12 mouse cellular contexts compared by ENCODE assay signal in genomic region chr16:17753001-17753400, GRCm38 (mm10). TPM values are rescaled to one million over a fixed set of nuclear protein-coding genes. Genes with fewer than 3 reads are reported as not detected.
A peak's percentile ranks its signal among the peaks of the same experiment; 100 is the strongest.
DNase-seq lines count a peak whose midpoint lies in the region; ATAC-seq and TF ChIP-seq lines count a peak whose summit lies in the region.
"Had no signal": no experiment of that assay in that cellular context is flagged by ENCODE, and none has a peak within 500 bp of the region (broad histone marks: within the 10 kb centered on the region; RNA-seq: fewer than 3 reads in every experiment).

No protein-coding gene starts in this region.

- ATAC-seq in heart, embryonic 15.5 days (replicated peaks; ENCODE audit: insufficient number of reproducible peaks, insufficient read depth, low FRiP score, low read depth): peak; percentile 74; the same call in 1 of the 2 replicates
- ATAC-seq in lung, embryonic 16.5 days (ENCODE audit: low read depth): peak; percentile 79
- peak; percentile 91 for ATAC-seq in embryonic facial prominence, embryonic 14.5 days (ENCODE audit: low read depth)
- peak; percentile 78; the same call in 1 of the 2 replicates for ATAC-seq in stomach, embryonic 14.5 days (ENCODE audit: insufficient number of reproducible peaks, insufficient read depth, low FRiP score, low read depth)

- H3K4me3 ChIP-seq in heart, embryonic 15.5 days: no peak overlapping the region
- H3K4me3 ChIP-seq in lung, embryonic 16.5 days (ENCODE audit: low read length): no peak overlapping the region
- no peak overlapping the region for H3K4me3 ChIP-seq in embryonic facial prominence, embryonic 14.5 days (ENCODE audit: low read depth, low read length)
- H3K4me3 ChIP-seq in stomach, embryonic 14.5 days (ENCODE audit: low read depth, low read length): no peak overlapping the region
- H3K4me3 ChIP-seq in cerebellum, adult 2 months (replicated peaks; ENCODE audit: insufficient read depth, low read depth, low read length): no peak overlapping the region
- H3K4me3 ChIP-seq: limb, embryonic 15.5 days had no signal

- intact Hi-C loops in heart, postnatal 36 days (cut with DNase I): no loop called here

- H3K9me3 ChIP-seq in heart, embryonic 15.5 days (replicated peaks): no peaks in the 10 kb centered on the region
- no peaks in the 10 kb centered on the region for H3K9me3 ChIP-seq in lung, embryonic 16.5 days (ENCODE audit: control insufficient read depth, low read length)
- H3K9me3 ChIP-seq in embryonic facial prominence, embryonic 14.5 days (ENCODE audit: control insufficient read depth, low read length): no peaks in the 10 kb centered on the region
- no peaks in the 10 kb centered on the region for H3K9me3 ChIP-seq in stomach, embryonic 14.5 days (ENCODE audit: control insufficient read depth, low read depth, low read length)
- H3K9me3 ChIP-seq: limb, embryonic 15.5 days had no signal

- H3K36me3 ChIP-seq in heart, embryonic 15.5 days: no peaks in the 10 kb centered on the region
- H3K36me3 ChIP-seq in lung, embryonic 16.5 days (ENCODE audit: control insufficient read depth, insufficient read depth, low read length): no peaks in the 10 kb centered on the region
- no peaks in the 10 kb centered on the region for H3K36me3 ChIP-seq in embryonic facial prominence, embryonic 14.5 days (ENCODE audit: control insufficient read depth, insufficient read depth, low read length)
- H3K36me3 ChIP-seq in stomach, embryonic 14.5 days (ENCODE audit: control insufficient read depth, insufficient read depth, low read length): no peaks in the 10 kb centered on the region
- H3K36me3 ChIP-seq: limb, embryonic 15.5 days had no signal

- H3K4me2 ChIP-seq in heart, embryonic 15.5 days: no peak overlapping the region
- no peak overlapping the region for H3K4me2 ChIP-seq in lung, embryonic 16.5 days (ENCODE audit: low read depth, low read length)
- H3K4me2 ChIP-seq in embryonic facial prominence, embryonic 14.5 days (ENCODE audit: low read depth, low read length): no peak overlapping the region
- H3K4me2 ChIP-seq in stomach, embryonic 14.5 days (replicated peaks; ENCODE audit: low read depth, low read length): no peak overlapping the region
- H3K4me2 ChIP-seq: hindbrain, embryonic 14.5 days; limb, embryonic 15.5 days had no signal

- TF ChIP-seq CTCF in cerebellum, adult 2 months (IDR thresholded peaks at IDR 0.05; ENCODE audit: borderline replicate concordance, insufficient read depth, low read depth, low read length): no peak

- H3K27me3 ChIP-seq in heart, embryonic 15.5 days: no peaks in the 10 kb centered on the region
- H3K27me3 ChIP-seq in lung, embryonic 16.5 days (ENCODE audit: control insufficient read depth, insufficient read depth, low read depth, low read length): no peaks in the 10 kb centered on the region
- no peaks in the 10 kb centered on the region for H3K27me3 ChIP-seq in embryonic facial prominence, embryonic 14.5 days (replicated peaks; ENCODE audit: control insufficient read depth, insufficient read depth, low read length)
- no peaks in the 10 kb centered on the region for H3K27me3 ChIP-seq in stomach, embryonic 14.5 days (ENCODE audit: control insufficient read depth, insufficient read depth, low read length)
- no peaks in the 10 kb centered on the region for H3K27me3 ChIP-seq in cerebellum, adult 2 months (ENCODE audit: control insufficient read depth, insufficient read depth, low read length)
- H3K27me3 ChIP-seq: limb, embryonic 15.5 days had no signal

- no peak for DNase-seq in heart, postnatal 36 days
- no peak for DNase-seq in lung, postnatal 14 days
- peak; percentile 88 for DNase-seq in embryonic facial prominence, embryonic 14.5 days (ENCODE audit: low spot score)
- no peak for DNase-seq in cerebellum, adult 2 months
- DNase-seq in left cerebral cortex, adult 11 months (ENCODE audit: low spot score): no peak
- DNase-seq: thymus, postnatal 25 days had no signal

- no peak for TF ChIP-seq POLR2A in cerebellum, adult 2 months (IDR thresholded peaks at IDR 0.05; ENCODE audit: borderline replicate concordance, insufficient read depth, low read length)

- 8% methylated on average over 3 of the region's 3 CpGs for WGBS in heart, embryonic 15.5 days
- 13% methylated on average over 3 of the region's 3 CpGs for WGBS in lung, embryonic 16.5 days
- 17% methylated on average over 3 of the region's 3 CpGs for WGBS in embryonic facial prominence, embryonic 14.5 days
- WGBS in stomach, embryonic 14.5 days: 10% methylated on average over 3 of the region's 3 CpGs
- 33% methylated on average over 3 of the region's 3 CpGs for WGBS in cerebellum, adult 2 months

- H3K27ac ChIP-seq in heart, embryonic 15.5 days: peak overlapping the region; percentile 66
- peak overlapping the region; percentile 55 for H3K27ac ChIP-seq in lung, embryonic 16.5 days (ENCODE audit: low read length)
- H3K27ac ChIP-seq in embryonic facial prominence, embryonic 14.5 days (replicated peaks; ENCODE audit: low read depth, low read length): peak overlapping the region; percentile 56
- peak overlapping the region; percentile 77 for H3K27ac ChIP-seq in stomach, embryonic 14.5 days (ENCODE audit: low read length)
- no peak overlapping the region for H3K27ac ChIP-seq in cerebellum, adult 2 months (ENCODE audit: insufficient read depth, low read length)
- H3K27ac ChIP-seq: hindbrain, embryonic 14.5 days had no signal

- H3K4me1 ChIP-seq in heart, embryonic 15.5 days (replicated peaks): peaks cover 8% of the 10 kb centered on the region
- H3K4me1 ChIP-seq in lung, embryonic 16.5 days (replicated peaks; ENCODE audit: control insufficient read depth, insufficient read depth, low read length): peaks cover 4% of the 10 kb centered on the region; the same call in 1 of the 2 replicates
- H3K4me1 ChIP-seq in embryonic facial prominence, embryonic 14.5 days (ENCODE audit: control insufficient read depth, insufficient read depth, low read length): no peaks in the 10 kb centered on the region
- H3K4me1 ChIP-seq in stomach, embryonic 14.5 days (ENCODE audit: control insufficient read depth, insufficient read depth, low read length): peaks cover 6% of the 10 kb centered on the region; the same call in 1 of the 2 replicates
- no peaks in the 10 kb centered on the region for H3K4me1 ChIP-seq in cerebellum, adult 2 months (ENCODE audit: control insufficient read depth, insufficient read depth, low read length)

- no peak overlapping the region for H3K9ac ChIP-seq in heart, embryonic 15.5 days
- H3K9ac ChIP-seq in lung, embryonic 16.5 days (ENCODE audit: low read length): no peak overlapping the region
- no peak overlapping the region for H3K9ac ChIP-seq in embryonic facial prominence, embryonic 14.5 days (ENCODE audit: low read depth, low read length)
- no peak overlapping the region for H3K9ac ChIP-seq in stomach, embryonic 14.5 days (replicated peaks; ENCODE audit: low read depth, low read length)
- H3K9ac ChIP-seq: hindbrain, embryonic 14.5 days; limb, embryonic 15.5 days had no signal

RNA-seq across cellular contexts. Expression of gene Klhl22, which starts 6.4 kb away (rescaled TPM):
- polyA plus RNA-seq in heart, embryonic 15.5 days (2015; fragmentation: Nextera tagmentation; extraction: Ambion mirVana): 33.0 and 45.7 TPM in 2 replicates
- total RNA-seq in heart, postnatal 36 days (2021): 10 to 100 TPM; 17.2 to 20.2 TPM
- polyA plus RNA-seq in lung, embryonic 16.5 days (2015; fragmentation: Nextera tagmentation; extraction: Ambion mirVana): 59.0 and 62.8 TPM in 2 replicates
- polyA plus RNA-seq in embryonic facial prominence, embryonic 14.5 days (2014; fragmentation: Nextera tagmentation; extraction: Ambion mirVana): 77.1 and 90.9 TPM in 2 replicates
- 69.8 and 76.6 TPM in 2 replicates for polyA plus RNA-seq in stomach, embryonic 14.5 days (2014; fragmentation: Nextera tagmentation; extraction: Ambion mirVana)
- 101 and 106 TPM in 2 replicates for polyA plus RNA-seq in cerebellum, adult 2 months (2012; rRNA removed)
- total RNA-seq: CH12.LX had no signal

RNA-seq across cellular contexts. Expression of gene Med15, which starts 20.3 kb away (rescaled TPM):
- 25.6 and 37.2 TPM in 2 replicates for polyA plus RNA-seq in heart, embryonic 15.5 days (2015; fragmentation: Nextera tagmentation; extraction: Ambion mirVana)
- total RNA-seq in heart, postnatal 36 days (2021): 10 to 100 TPM; 26.2 to 26.6 TPM
- 46.0 and 47.1 TPM in 2 replicates for polyA plus RNA-seq in lung, embryonic 16.5 days (2015; fragmentation: Nextera tagmentation; extraction: Ambion mirVana)
- polyA plus RNA-seq in embryonic facial prominence, embryonic 14.5 days (2014; fragmentation: Nextera tagmentation; extraction: Ambion mirVana): 35.2 and 36.1 TPM in 2 replicates
- polyA plus RNA-seq in stomach, embryonic 14.5 days (2014; fragmentation: Nextera tagmentation; extraction: Ambion mirVana): 45.8 and 47.5 TPM in 2 replicates
- polyA plus RNA-seq in cerebellum, adult 2 months (2012; rRNA removed): 73.1 and 78.7 TPM in 2 replicates

RNA-seq across cellular contexts. Expression of gene Scarf2, which starts 44.1 kb away (rescaled TPM):
- polyA plus RNA-seq in heart, embryonic 15.5 days (2015; fragmentation: Nextera tagmentation; extraction: Ambion mirVana): 6.6 and 11.3 TPM in 2 replicates
- 1 to 10 TPM; 4.5 to 4.9 TPM for total RNA-seq in heart, postnatal 36 days (2021)
- 12.4 and 13.9 TPM in 2 replicates for polyA plus RNA-seq in lung, embryonic 16.5 days (2015; fragmentation: Nextera tagmentation; extraction: Ambion mirVana)
- polyA plus RNA-seq in embryonic facial prominence, embryonic 14.5 days (2014; fragmentation: Nextera tagmentation; extraction: Ambion mirVana): 34.5 and 35.8 TPM in 2 replicates
- 17.8 and 23.3 TPM in 2 replicates for polyA plus RNA-seq in stomach, embryonic 14.5 days (2014; fragmentation: Nextera tagmentation; extraction: Ambion mirVana)
- polyA plus RNA-seq in cerebellum, adult 2 months (2012; rRNA removed): 2.1 and 2.5 TPM in 2 replicates
- total RNA-seq: CH12.LX had no signal
